Mouse (Mus musculus) liver, adult 2 months (tissue): ENCODE data around the gene Blmh. TPM values are rescaled to one million over a fixed set of nuclear protein-coding genes. Genes with fewer than 3 reads are reported as not detected.
A peak's percentile ranks its signal among the peaks of the same experiment; 100 is the strongest.

Experiments
- DNase-seq: peaks from one replicate; pipeline ENCODE4 v3.0.0-alpha.2; 2011; ENCODE audit warnings: low read depth, low spot score; ENCODE audit errors: extremely low read depth
- H3K27ac ChIP-seq: fragments of 200-500 bp; replicated peaks from 2 replicates; pipeline ENCODE4 v1.5.1; 2012; ENCODE audit warnings: low read depth, mild to moderate bottlenecking, control low read depth, inconsistent platforms, low read length; ENCODE audit not compliant: insufficient read depth
- H3K27me3 ChIP-seq: fragments of 200-500 bp; 2 replicates; pipeline ENCODE4 v1.6.1; 2012; ENCODE audit warnings: mild to moderate bottlenecking, moderate library complexity, low read length, inconsistent platforms; ENCODE audit not compliant: control insufficient read depth, insufficient read depth
- H3K36me3 ChIP-seq: fragments of 200-500 bp; 2 replicates; pipeline ENCODE4 v1.6.1; 2012; ENCODE audit warnings: low read length, inconsistent platforms; ENCODE audit not compliant: control insufficient read depth, insufficient read depth
- H3K4me1 ChIP-seq: fragments of 200-500 bp; 2 replicates; pipeline ENCODE4 v1.6.1; 2011; ENCODE audit warnings: low read length; ENCODE audit not compliant: control insufficient read depth, insufficient read depth
- H3K4me3 ChIP-seq: fragments of 200-500 bp; 2 replicates; pipeline ENCODE4 v1.5.1; 2011; ENCODE audit warnings: low read depth, mild to moderate bottlenecking, control low read depth, low read length, moderate library complexity; ENCODE audit not compliant: insufficient read depth
- H3K79me2 ChIP-seq: fragments of 200-500 bp; 2 replicates; pipeline ENCODE4 v1.6.1; 2012; ENCODE audit warnings: inconsistent platforms, mild to moderate bottlenecking, low read length, moderate library complexity; ENCODE audit not compliant: control insufficient read depth, insufficient read depth
- H3K9ac ChIP-seq: fragments of 200-500 bp; 2 replicates; pipeline ENCODE4 v1.6.1; 2012; ENCODE audit warnings: low read depth, mild to moderate bottlenecking, control low read depth, inconsistent platforms, low read length
- CTCF ChIP-seq: fragments of 200-500 bp; IDR thresholded peaks from 2 replicates; pipeline ENCODE4 v1.5.1; 2011; ENCODE audit warnings: low read depth, low read length, control low read depth
- POLR2A ChIP-seq: fragments of 200-500 bp; IDR thresholded peaks from 2 replicates; pipeline ENCODE4 v1.6.1; 2011; ENCODE audit warnings: low read length, control low read depth; ENCODE audit not compliant: insufficient read depth; ENCODE audit errors: extremely low read depth
- WGBS: fragments of 180-500 bp; shearing (Covaris S2); methylation state at CpG from one replicate; pipeline ENCODE4 v1.1.7; 2018; 5-methylcytosine and 5-hydroxymethylcytosine counted together
- polyA plus RNA-seq: library from polyadenylated mRNA; depleted of rRNA; stranded (reverse); fragments of >200 nt; gene quantifications from 2 replicates; pipeline ENCODE4 v1.2.3, GENCODE M21; 2012
- total RNA-seq: library from RNA; depleted of rRNA; stranded (reverse); fragments of >200 nt; gene quantifications from 2 replicates; pipeline ENCODE4 v1.2.3, GENCODE M21; 2014

The Blmh gene
- total and polyA plus RNA-seq, 2 experiments: 8.6 to 45.8 TPM

DNA sequence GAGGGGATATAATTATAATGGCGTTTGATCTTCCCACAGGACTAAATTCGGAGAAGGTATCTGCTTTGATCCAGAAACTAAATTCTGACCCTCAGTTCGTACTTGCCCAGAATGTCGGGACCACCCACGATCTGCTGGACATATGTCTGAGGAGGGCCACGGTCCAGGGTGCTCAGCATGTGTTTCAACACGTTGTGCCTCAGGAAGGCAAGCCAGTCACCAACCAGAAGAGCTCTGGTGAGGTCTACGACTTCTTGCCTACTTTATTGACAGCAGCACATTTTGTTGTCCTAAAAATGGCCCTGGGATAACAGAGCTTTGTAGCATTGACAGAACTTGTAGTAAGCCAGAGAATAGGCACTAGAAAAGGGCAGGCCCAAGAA is 21.6 kb downstream of the Blmh start:
- peak; percentile 45 for DNase-seq
- Histone ChIP-seq H3K4me3 (peak overlapping the region; percentile 79), H3K4me1 (peaks cover 6% of the 10 kb centered on the region; the same call in 1 of the 2 replicates), H3K9ac (peak overlapping the region; percentile 72), H3K27me3 (no peaks in the 10 kb centered on the region), H3K79me2 (peaks cover 3% of the 10 kb centered on the region; the same call in 1 of the 2 replicates), H3K27ac (no peak overlapping the region), H3K36me3 (peaks cover 8% of the 10 kb centered on the region)
- WGBS: 3% methylated on average over 8 of the region's 8 CpGs
- no peak for TF ChIP-seq POLR2A
- no peak for TF ChIP-seq CTCF

DNA sequence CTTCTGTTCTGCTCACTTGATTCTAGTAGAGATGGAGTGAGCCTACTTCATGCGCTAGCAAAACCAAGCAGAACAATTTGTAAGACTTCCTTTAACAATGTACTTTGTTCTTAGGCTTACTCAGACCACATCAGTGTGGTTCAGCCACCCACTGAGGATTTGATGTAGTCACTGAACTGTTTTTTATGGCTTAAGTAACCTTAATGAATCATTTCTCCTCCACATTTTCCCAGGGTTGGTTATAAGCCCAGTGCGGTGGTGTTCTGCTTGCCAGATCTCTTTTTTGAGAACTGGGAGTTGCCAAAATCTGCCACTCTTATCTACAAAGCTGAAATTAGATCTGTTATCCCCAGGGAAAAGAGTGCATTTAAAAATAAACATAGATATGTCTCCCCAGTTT is 28.9 kb downstream of the Blmh start:
- no peak overlapping the region for H3K27ac ChIP-seq
- H3K79me2 ChIP-seq: no peaks in the 10 kb centered on the region
- WGBS: 87% methylated on average over 2 of the region's 2 CpGs
- no peaks in the 10 kb centered on the region for H3K27me3 ChIP-seq
- no peak for DNase-seq
- TF ChIP-seq POLR2A (no peak), CTCF (no peak)
- no peak overlapping the region for H3K4me3 ChIP-seq
- no peak overlapping the region for H3K9ac ChIP-seq
- no peaks in the 10 kb centered on the region for H3K4me1 ChIP-seq
- peaks cover 59% of the 10 kb centered on the region for H3K36me3 ChIP-seq

DNA sequence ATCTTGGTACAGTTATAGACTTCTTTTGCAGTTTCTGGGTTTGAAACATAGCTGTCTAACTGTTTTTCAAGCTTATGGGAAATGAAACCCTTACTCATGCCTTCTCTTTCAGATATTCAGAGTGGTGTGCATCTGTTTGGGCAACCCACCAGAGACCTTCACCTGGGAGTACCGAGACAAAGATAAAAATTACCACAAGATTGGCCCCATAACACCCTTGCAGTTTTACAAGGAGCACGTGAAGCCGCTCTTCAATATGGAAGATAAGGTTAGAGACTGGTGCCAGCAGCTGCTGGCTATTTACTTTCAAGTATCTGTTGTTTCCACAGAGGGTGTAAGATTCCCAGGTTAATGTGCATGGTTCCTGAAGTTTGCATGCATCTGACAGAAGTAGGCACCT is 41.1 kb downstream of the Blmh start:
- Histone ChIP-seq H3K4me1 (no peaks in the 10 kb centered on the region), H3K9ac (no peak overlapping the region), H3K4me3 (no peak overlapping the region), H3K79me2 (no peaks in the 10 kb centered on the region), H3K27ac (no peak overlapping the region), H3K36me3 (peaks cover 59% of the 10 kb centered on the region), H3K27me3 (no peaks in the 10 kb centered on the region)
- DNase-seq: no peak
- WGBS: 91% methylated on average over 3 of the region's 3 CpGs
- TF ChIP-seq POLR2A (no peak), CTCF (no peak)

DNA sequence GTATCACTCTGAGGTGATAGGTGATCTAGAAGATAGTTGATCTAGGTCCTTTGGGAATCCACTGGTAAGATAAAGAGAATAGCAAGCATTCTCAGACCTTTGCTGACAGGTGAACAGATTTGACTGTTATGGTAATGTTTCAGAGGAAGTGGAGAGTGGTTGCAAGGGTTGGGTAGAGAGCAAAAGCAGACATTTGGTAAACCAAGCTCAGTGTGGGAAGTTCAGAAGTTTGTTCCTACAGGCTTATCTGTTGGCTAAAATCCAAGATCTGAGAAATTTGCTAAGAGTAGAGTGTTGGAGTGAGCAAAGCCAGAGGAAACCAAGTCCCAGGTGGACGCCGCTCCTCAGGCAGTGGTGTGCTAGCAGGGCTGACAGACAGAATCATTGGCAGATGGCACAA is 45.7 kb downstream of the Blmh start:
- Histone ChIP-seq H3K4me3 (no peak overlapping the region), H3K27me3 (no peaks in the 10 kb centered on the region), H3K9ac (no peak overlapping the region), H3K79me2 (no peaks in the 10 kb centered on the region), H3K36me3 (peaks cover 51% of the 10 kb centered on the region), H3K27ac (no peak overlapping the region), H3K4me1 (peaks cover 10% of the 10 kb centered on the region)
- 43% methylated on average over 2 of the region's 2 CpGs for WGBS
- TF ChIP-seq CTCF (no peak), POLR2A (no peak)
- peak; percentile 51 for DNase-seq

DNA sequence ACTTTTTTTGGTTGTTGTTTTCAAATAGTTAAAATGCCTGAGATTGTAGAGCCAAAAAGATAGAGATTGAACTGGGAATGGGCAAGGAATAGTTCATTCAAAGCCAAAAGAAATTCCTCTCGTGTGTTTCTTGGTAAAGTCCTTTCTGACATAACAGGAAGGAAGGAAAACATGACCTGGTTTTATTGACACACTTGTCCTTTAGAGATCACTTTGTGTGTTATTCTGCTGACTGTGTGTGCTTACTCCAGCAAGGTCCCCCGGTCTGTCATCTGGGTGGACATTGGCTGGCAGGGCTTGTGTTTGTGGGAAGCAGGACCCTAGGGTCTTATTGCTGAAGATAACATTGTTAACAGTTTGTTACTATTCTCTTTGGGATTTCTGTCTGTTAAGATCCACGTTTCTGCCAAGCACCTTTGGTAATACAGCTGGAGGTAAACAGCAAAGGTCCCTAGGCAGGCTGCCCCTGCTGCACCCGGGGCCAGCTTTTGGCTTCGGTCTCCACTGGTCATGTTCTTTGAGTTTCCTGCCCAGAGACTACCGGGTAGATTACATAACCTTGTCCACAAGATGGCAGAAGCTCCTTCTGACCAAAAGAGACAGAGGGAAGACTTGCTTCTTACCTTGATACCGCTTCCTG is 50.2 kb downstream of the Blmh start:
- 0 out of 2 replicates have a peak, but pooled peaks have one; percentile 8 for TF ChIP-seq CTCF
- no peak for TF ChIP-seq POLR2A
- WGBS: 16% methylated on average over 7 of the region's 7 CpGs
- no peak overlapping the region for H3K9ac ChIP-seq
- H3K36me3 ChIP-seq: peaks cover 20% of the 10 kb centered on the region
- peaks cover 10% of the 10 kb centered on the region for H3K4me1 ChIP-seq
- no peaks in the 10 kb centered on the region for H3K79me2 ChIP-seq
- H3K27me3 ChIP-seq: no peaks in the 10 kb centered on the region
- peak; percentile 94 for DNase-seq
- no peak overlapping the region for H3K4me3 ChIP-seq
- peak overlapping the region; percentile 85 for H3K27ac ChIP-seq

DNA sequence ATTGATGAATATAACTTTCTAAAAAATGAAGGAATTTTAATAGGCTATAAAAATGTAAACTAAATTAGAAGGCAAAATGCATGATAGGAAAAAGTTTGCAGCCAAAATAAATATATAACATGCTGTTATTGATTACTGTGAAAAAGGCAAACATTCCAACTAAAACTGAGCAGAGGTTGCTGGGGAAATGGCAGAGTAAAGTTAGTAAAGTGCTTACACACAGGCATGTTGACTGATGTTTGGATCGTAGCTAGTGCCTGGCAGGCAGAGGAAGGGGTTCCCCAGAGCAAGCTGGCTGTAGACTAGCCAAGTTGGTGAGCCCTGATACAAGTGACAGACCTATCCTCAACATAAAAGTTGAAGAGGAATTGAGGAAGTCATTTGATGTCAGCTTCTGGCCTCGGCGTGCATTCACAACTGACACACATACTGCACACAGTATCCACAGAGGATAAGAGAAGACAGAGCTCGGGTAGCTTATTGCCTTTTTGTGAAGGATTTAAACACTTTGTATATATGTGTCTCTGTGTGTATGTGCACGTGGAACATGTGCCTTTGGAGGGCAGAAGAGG is 57.0 kb downstream of the Blmh start:
- Histone ChIP-seq H3K36me3 (peaks cover 13% of the 10 kb centered on the region; the same call in 1 of the 2 replicates), H3K79me2 (no peaks in the 10 kb centered on the region), H3K4me1 (peaks cover 6% of the 10 kb centered on the region), H3K27ac (peak overlapping the region; percentile 5; the same call in 1 of the 2 replicates), H3K27me3 (no peaks in the 10 kb centered on the region), H3K9ac (no peak overlapping the region), H3K4me3 (no peak overlapping the region)
- TF ChIP-seq POLR2A (no peak), CTCF (no peak)
- WGBS: 38% methylated on average over 5 of the region's 5 CpGs
- DNase-seq: peak; percentile 63
